Mouse (Mus musculus) G1E (cell line): Measurements from ENCODE around the gene Cep152. TPM values are rescaled to one million over a fixed set of nuclear protein-coding genes. Genes with fewer than 3 reads are reported as not detected.

Source experiments
- ATAC-seq: 2 replicates; pipeline ENCODE4 v1.8.0; 2016; ENCODE audit warnings: mild to moderate bottlenecking; ENCODE audit not compliant: insufficient number of reproducible peaks, poor library complexity, low FRiP score, severe bottlenecking; ENCODE audit errors: extremely low read depth
- DNase-seq: peaks from one replicate; pipeline ENCODE4 v3.0.0; 2012; ENCODE audit warnings: low spot score
- H3K27me3 ChIP-seq: 2 replicates; pipeline ENCODE4 v1.6.1; 2012; ENCODE audit warnings: mild to moderate bottlenecking, low read length, inconsistent platforms; ENCODE audit not compliant: insufficient read depth
- H3K36me3 ChIP-seq: replicated peaks from 2 replicates; pipeline ENCODE3; 2012; ENCODE audit warnings: mild to moderate bottlenecking, inconsistent platforms
- H3K4me1 ChIP-seq: 2 replicates; pipeline ENCODE4 v1.6.1; 2012; ENCODE audit warnings: low read depth, low read length, inconsistent platforms, mixed read lengths; ENCODE audit not compliant: insufficient read depth
- H3K4me3 ChIP-seq: 2 replicates; pipeline ENCODE4 v1.5.1; 2012; ENCODE audit warnings: low read depth, mild to moderate bottlenecking, inconsistent platforms, low read length, moderate library complexity, mixed read lengths
- H3K9me3 ChIP-seq: replicated peaks from 2 replicates; pipeline ENCODE4 v1.6.1; 2012; ENCODE audit warnings: inconsistent platforms
- CTCF ChIP-seq: IDR thresholded peaks from 2 replicates; pipeline ENCODE4 v1.5.1; 2012; ENCODE audit warnings: low read depth, low read length, inconsistent platforms, mixed read lengths
- GATA1 ChIP-seq: IDR thresholded peaks from 2 replicates; pipeline ENCODE4 v1.6.1; 2012; ENCODE audit warnings: borderline replicate concordance, low read length, inconsistent platforms, mixed read lengths
- GATA2 ChIP-seq: IDR thresholded peaks from 2 replicates; pipeline ENCODE4 v1.6.1; 2012; ENCODE audit warnings: low read depth, low read length, inconsistent platforms, borderline replicate concordance
- POLR2AphosphoS5 ChIP-seq: IDR thresholded peaks from 2 replicates; pipeline ENCODE4 v1.6.1; 2012; ENCODE audit warnings: low read depth, low read length, inconsistent platforms; ENCODE audit not compliant: insufficient replicate concordance
- TAL1 ChIP-seq: conservative IDR thresholded peaks from 2 replicates; pipeline ENCODE4 v1.6.1; 2012; ENCODE audit warnings: low read depth, low read length, inconsistent platforms, mixed read lengths
- polyA plus RNA-seq: library from polyadenylated mRNA; stranded (reverse); fragments of >175 nt; gene quantifications from 2 replicates; pipeline ENCODE4 v1.2.3, GENCODE M21; 2012
- total RNA-seq, 2 experiments: library from RNA; stranded (forward) in 1 of 2; stranded (reverse) in 1 of 2; fragments of 200-1000 nt in 1 of 2; fragments of >200 nt in 1 of 2; fragmentation: Nextera tagmentation in 1 of 2; gene quantifications; 2 replicates each; pipeline ENCODE4 v1.2.3; 2014 to 2017

Cep152 gene
- total and polyA plus RNA-seq, 3 experiments = 2.3 to 17.6 (median 8.0) TPM

DNA sequence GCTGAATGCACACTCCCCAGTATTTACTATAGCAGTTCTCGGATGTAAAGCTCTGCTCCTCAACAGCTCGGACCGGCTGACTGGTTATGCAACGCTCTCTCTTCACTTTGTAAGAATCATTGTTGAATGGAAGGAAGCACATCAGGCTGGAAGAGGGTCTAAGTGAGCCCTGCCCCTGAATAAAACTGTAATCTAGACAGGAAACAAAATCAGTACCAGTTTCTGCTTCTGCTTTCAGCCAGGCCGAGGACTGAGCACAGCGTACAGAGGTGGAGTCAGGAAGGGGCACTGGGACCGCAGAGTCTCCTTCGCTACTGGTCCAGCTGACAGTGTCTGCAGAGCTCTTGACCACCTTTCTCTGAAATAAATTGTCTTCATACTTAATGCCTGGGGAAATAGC lies 48.4 kb downstream of the Cep152 start:
- peaks cover 92% of the 10 kb centered on the region for H3K36me3 ChIP-seq
- TF ChIP-seq GATA1 = no peak
- TF ChIP-seq TAL1 = no peak
- no peak for TF ChIP-seq POLR2AphosphoS5
- TF ChIP-seq GATA2 = no peak
- TF ChIP-seq CTCF = no peak
- no peak for ATAC-seq

DNA sequence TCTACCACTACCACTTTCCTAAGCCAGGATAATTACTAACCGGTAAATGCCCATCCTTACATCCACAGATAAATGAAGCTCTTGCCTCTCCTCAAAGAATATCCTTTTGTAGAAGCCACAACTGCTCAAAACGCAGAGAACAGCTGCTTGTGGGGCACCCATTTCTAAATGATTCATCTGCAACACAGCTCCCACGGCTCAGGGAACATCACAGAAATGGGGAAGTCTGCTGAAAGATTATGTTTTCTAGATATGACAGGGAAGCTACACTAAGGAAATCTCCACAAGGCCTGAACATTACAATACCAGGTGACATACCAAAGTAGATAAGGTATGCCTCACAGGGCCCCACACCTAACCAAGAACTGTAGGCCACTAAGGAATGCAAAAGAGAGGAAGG lies 49.1 kb downstream of the Cep152 start:
- Histone ChIP-seq H3K4me1 (peaks cover 32% of the 10 kb centered on the region), H3K9me3 (no peaks in the 10 kb centered on the region), H3K36me3 (peaks cover 92% of the 10 kb centered on the region), H3K27me3 (no peaks in the 10 kb centered on the region), H3K4me3 (no peak overlapping the region)
- TF ChIP-seq TAL1 = no peak
- no peak for TF ChIP-seq CTCF
- no peak for TF ChIP-seq POLR2AphosphoS5
- TF ChIP-seq GATA2 = no peak
- TF ChIP-seq GATA1 = no peak
- no peak for DNase-seq
- no peak for ATAC-seq

More for the DNA sequence above, 48.4 kb downstream of the Cep152 start:
- Histone ChIP-seq H3K4me3 (no peak overlapping the region), H3K9me3 (no peaks in the 10 kb centered on the region), H3K27me3 (no peaks in the 10 kb centered on the region), H3K4me1 (peaks cover 40% of the 10 kb centered on the region)
- no peak for DNase-seq

GRCm38 (mm10) chr2:125563884-125564283 lies 61.0 kb downstream of the Cep152 start:
- H3K27me3 ChIP-seq = no peaks in the 10 kb centered on the region; the same call in 1 of the 2 replicates
- peaks cover 65% of the 10 kb centered on the region for H3K36me3 ChIP-seq
- no peaks in the 10 kb centered on the region for H3K9me3 ChIP-seq
- TF ChIP-seq POLR2AphosphoS5 (no peak), CTCF (no peak), GATA2 (no peak), TAL1 (no peak)
- DNase-seq (no peak), ATAC-seq (no peak)
- no peaks in the 10 kb centered on the region; the same call in 1 of the 2 replicates for H3K4me1 ChIP-seq
- no peak overlapping the region for H3K4me3 ChIP-seq

GRCm38 (mm10) chr2:125562407-125562806 lies 62.5 kb downstream of the Cep152 start:
- TF ChIP-seq POLR2AphosphoS5 (no peak), CTCF (no peak), TAL1 (no peak), GATA2 (no peak), GATA1 (no peak)
- no peaks in the 10 kb centered on the region; the same call in 1 of the 2 replicates for H3K27me3 ChIP-seq
- no peaks in the 10 kb centered on the region; the same call in 1 of the 2 replicates for H3K4me1 ChIP-seq
- DNase-seq (no peak), ATAC-seq (no peak)
- no peaks in the 10 kb centered on the region for H3K9me3 ChIP-seq
- peaks cover 50% of the 10 kb centered on the region for H3K36me3 ChIP-seq
- H3K4me3 ChIP-seq = no peak overlapping the region

GRCm38 (mm10) chr2:125560037-125560436 lies 64.9 kb downstream of the Cep152 start:
- H3K4me3 ChIP-seq = no peak overlapping the region
- ATAC-seq (no peak), DNase-seq (no peak)
- TF ChIP-seq GATA2 (no peak), POLR2AphosphoS5 (no peak), CTCF (no peak), GATA1 (no peak), TAL1 (no peak)
- peaks cover 4% of the 10 kb centered on the region; the same call in 1 of the 2 replicates for H3K27me3 ChIP-seq
- H3K36me3 ChIP-seq = peaks cover 29% of the 10 kb centered on the region
- peaks cover 18% of the 10 kb centered on the region for H3K4me1 ChIP-seq
- H3K9me3 ChIP-seq = no peaks in the 10 kb centered on the region

DNA sequence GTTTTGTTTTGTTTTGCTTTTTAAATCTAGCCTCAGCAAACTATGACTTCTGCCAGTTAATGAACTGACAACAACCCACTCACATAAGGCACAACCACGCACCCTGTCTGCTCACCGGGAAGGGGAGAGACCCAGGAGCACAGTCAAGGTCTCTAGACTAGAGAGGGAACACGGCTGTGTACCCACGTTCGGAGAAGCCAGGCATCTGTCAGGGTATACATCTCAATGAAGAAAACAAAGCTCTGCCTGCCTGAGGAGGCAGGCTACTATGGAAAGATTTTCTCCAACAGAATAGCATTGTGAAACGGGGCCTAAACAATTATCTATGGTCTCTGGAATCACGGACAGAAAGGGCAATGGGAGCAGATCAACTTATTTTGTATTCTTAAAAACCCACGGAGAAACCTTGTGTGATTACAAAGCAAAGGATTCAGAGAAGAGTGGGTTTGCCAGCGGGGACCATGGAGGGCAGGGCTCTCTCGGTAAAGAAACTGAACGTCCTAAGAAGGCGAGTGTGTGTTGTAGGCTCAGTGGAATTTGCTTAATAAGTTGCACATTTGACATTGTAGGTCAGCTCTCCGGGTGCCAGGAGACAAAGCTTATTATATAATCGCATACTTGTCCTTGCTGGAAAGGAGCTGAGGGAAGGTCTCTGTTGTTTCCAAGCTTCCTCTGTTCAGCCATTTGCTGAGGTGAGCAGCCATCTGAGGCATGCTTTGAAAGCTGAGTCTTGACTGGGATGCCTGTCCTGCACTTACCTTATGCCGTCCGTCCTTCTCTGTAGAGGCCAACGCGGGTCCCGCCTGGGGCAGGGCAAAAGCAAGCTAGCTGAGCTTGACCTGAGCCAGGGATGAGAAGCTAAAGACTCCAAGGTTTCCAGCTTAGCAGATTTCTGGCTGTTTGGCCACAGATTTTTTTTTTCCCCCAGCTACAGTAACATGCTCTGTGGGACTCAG lies 66.0 kb downstream of the Cep152 start:
- no peak for ATAC-seq
- Histone ChIP-seq H3K27me3 (peaks cover 4% of the 10 kb centered on the region; the same call in 1 of the 2 replicates), H3K4me1 (peaks cover 18% of the 10 kb centered on the region), H3K36me3 (peaks cover 19% of the 10 kb centered on the region), H3K9me3 (no peaks in the 10 kb centered on the region), H3K4me3 (no peak overlapping the region)
- DNase-seq = no peak
- TF ChIP-seq CTCF = no peak
- TF ChIP-seq GATA1 = no peak
- TF ChIP-seq TAL1 = no peak
- TF ChIP-seq POLR2AphosphoS5 = no peak
- no peak for TF ChIP-seq GATA2

DNA sequence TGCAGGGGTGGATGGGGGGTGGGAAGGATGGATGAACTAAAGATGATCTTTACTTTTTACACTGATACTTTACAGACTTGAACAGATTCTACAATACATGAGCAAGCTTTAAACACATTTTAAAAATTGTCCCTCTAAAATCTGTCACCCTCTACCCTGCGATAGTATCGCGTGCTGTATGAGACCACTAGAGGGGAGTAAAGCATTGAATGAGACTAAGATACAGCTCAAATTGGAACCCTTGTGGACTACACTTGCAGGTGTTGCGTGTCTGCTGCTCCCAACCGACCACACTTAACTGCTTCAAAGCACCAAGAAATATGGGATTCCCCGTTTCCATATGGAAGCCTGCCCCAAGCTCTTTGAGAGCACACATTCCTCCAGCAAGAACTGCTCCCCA lies 69.1 kb downstream of the Cep152 start:
- peak; percentile 12 for DNase-seq
- no peak overlapping the region for H3K4me3 ChIP-seq
- peaks cover 20% of the 10 kb centered on the region for H3K4me1 ChIP-seq
- no peaks in the 10 kb centered on the region for H3K9me3 ChIP-seq
- no peak for TF ChIP-seq CTCF
- no peak for TF ChIP-seq GATA2
- no peak for TF ChIP-seq GATA1
- no peak for TF ChIP-seq TAL1
- no peak for TF ChIP-seq POLR2AphosphoS5
- peaks cover 4% of the 10 kb centered on the region for H3K36me3 ChIP-seq
- peak; percentile 48; the same call in 1 of the 2 replicates for ATAC-seq
- H3K27me3 ChIP-seq = peaks cover 11% of the 10 kb centered on the region
